Mouse (Mus musculus): Measurements from ENCODE around the gene Lamc1. TPM values are rescaled to one million over a fixed set of nuclear protein-coding genes. Genes with fewer than 3 reads are reported as not detected.

The Lamc1 gene
- total and polyA plus RNA-seq, 3 experiments: 13.1 to 174 (median 32.4) TPM

- TF ChIP-seq ELF1 (IDR thresholded peaks at IDR 0.05; ENCODE audit: low read depth, low read length) (no peak), RAD21 (IDR thresholded peaks at IDR 0.05; ENCODE audit: low read depth, low read length) (no peak), SMC3 (IDR thresholded peaks at IDR 0.05; ENCODE audit: low read depth, low read length) (no peak), TCF12 (IDR thresholded peaks at IDR 0.05; ENCODE audit: low read depth, low read length) (no peak), SIN3A (IDR thresholded peaks at IDR 0.05; ENCODE audit: low read length) (no peak), UBTF (IDR thresholded peaks at IDR 0.05; ENCODE audit: borderline replicate concordance, insufficient read depth, low read depth, low read length) (no peak), HCFC1 (IDR thresholded peaks at IDR 0.05; ENCODE audit: low read depth, low read length) (no peak), MAZ (IDR thresholded peaks at IDR 0.05; ENCODE audit: low read depth, low read length) (no peak), GABPA (IDR thresholded peaks at IDR 0.05; ENCODE audit: low read depth, low read length) (no peak), MAX (IDR thresholded peaks at IDR 0.05; ENCODE audit: low read length) (no peak)
- no peaks in the 10 kb centered on the region for H3K9me3 ChIP-seq (replicated peaks; ENCODE audit: insufficient read depth, low read length)
Measured at GRCm38 (mm10) chr1:153180160-153180559, 152.4 kb downstream of the Lamc1 start.

GRCm38 (mm10) chr1:153174801-153175200, 157.8 kb downstream of the Lamc1 start:
- no peaks in the 10 kb centered on the region for H3K79me2 ChIP-seq (ENCODE audit: control insufficient read depth, insufficient read depth, low read length, poor library complexity)
- no peak for TF ChIP-seq CHD1 (IDR thresholded peaks at IDR 0.05; ENCODE audit: low read depth, low read length)
- no peak for TF ChIP-seq TAL1 (IDR thresholded peaks at IDR 0.05; ENCODE audit: low read length)
- no peak for TF ChIP-seq MYB (IDR thresholded peaks at IDR 0.05; ENCODE audit: low read depth, low read length)
- TF ChIP-seq CHD2 (IDR thresholded peaks at IDR 0.05; ENCODE audit: low read length): no peak
- TF ChIP-seq NRF1 (IDR thresholded peaks at IDR 0.05; ENCODE audit: insufficient read depth, low read depth, low read length, poor library complexity, severe bottlenecking): no peak
- TF ChIP-seq CTCF (IDR thresholded peaks at IDR 0.05 in 2 of 3, conservative IDR thresholded peaks at IDR 0.05 in 1 of 3; ENCODE audit: control insufficient read depth in 1 of 3, insufficient read depth in 1 of 3, low read depth in 2 of 3, low read length in 3 of 3, poor library complexity in 1 of 3, severe bottlenecking in 1 of 3): no peak
- no peak for TF ChIP-seq ETS1 (IDR thresholded peaks at IDR 0.05; ENCODE audit: low read depth, low read length)
- TF ChIP-seq MAX (IDR thresholded peaks at IDR 0.05; ENCODE audit: low read length): no peak
- TF ChIP-seq SMC3 (IDR thresholded peaks at IDR 0.05; ENCODE audit: low read depth, low read length): no peak
- no peak for TF ChIP-seq GABPA (IDR thresholded peaks at IDR 0.05; ENCODE audit: low read depth, low read length)
- TF ChIP-seq RCOR1 (IDR thresholded peaks at IDR 0.05; ENCODE audit: low read depth, low read length): no peak
- no peak for TF ChIP-seq MEF2A (IDR thresholded peaks at IDR 0.05; ENCODE audit: extremely low read depth, insufficient replicate concordance, low read depth, low read length, poor library complexity, severe bottlenecking)
- no peak for TF ChIP-seq MYC (IDR thresholded peaks at IDR 0.05; ENCODE audit: low read depth, low read length)
- no peak for TF ChIP-seq SIN3A (IDR thresholded peaks at IDR 0.05; ENCODE audit: low read length)
- TF ChIP-seq MAFK (IDR thresholded peaks at IDR 0.05; ENCODE audit: borderline replicate concordance, low read depth, low read length): no peak
- peak; percentile 31 for DNase-seq (ENCODE audit: low read depth, low spot score)
- H3K9ac ChIP-seq (ENCODE audit: control insufficient read depth, low read depth, low read length, poor library complexity, severe bottlenecking): no peak overlapping the region
- no peaks in the 10 kb centered on the region for H3K36me3 ChIP-seq (ENCODE audit: control insufficient read depth in 1 of 2, insufficient read depth in 2 of 2, low read length in 2 of 2)
- no peaks in the 10 kb centered on the region for H3K4me1 ChIP-seq (ENCODE audit: control insufficient read depth in 1 of 2, insufficient read depth in 2 of 2, low read length in 2 of 2)
- no peaks in the 10 kb centered on the region for H3K9me3 ChIP-seq (replicated peaks; ENCODE audit: insufficient read depth, low read length)
- H3K27me3 ChIP-seq (ENCODE audit: control insufficient read depth in 1 of 2, insufficient read depth in 2 of 2, low read length in 2 of 2): peaks cover 5 to 14% of the 10 kb centered on the region in 2 experiments
- no peak overlapping the region for H3K4me3 ChIP-seq (ENCODE audit: control insufficient read depth in 1 of 2, insufficient read depth in 1 of 2, low read depth in 2 of 2, low read length in 2 of 2)
- no peak overlapping the region for H3K27ac ChIP-seq (ENCODE audit: control insufficient read depth, low read depth, low read length)

More at GRCm38 (mm10) chr1:153180160-153180559, 152.4 kb downstream of the Lamc1 start:
- H3K27ac ChIP-seq (ENCODE audit: control insufficient read depth, low read depth, low read length): no peak overlapping the region
- H3K79me2 ChIP-seq (ENCODE audit: control insufficient read depth, insufficient read depth, low read length, poor library complexity): no peaks in the 10 kb centered on the region
- H3K36me3 ChIP-seq (ENCODE audit: control insufficient read depth in 1 of 2, insufficient read depth in 2 of 2, low read length in 2 of 2): no peaks in the 10 kb centered on the region
- no peak overlapping the region for H3K9ac ChIP-seq (ENCODE audit: control insufficient read depth, low read depth, low read length, poor library complexity, severe bottlenecking)
- H3K27me3 ChIP-seq (ENCODE audit: control insufficient read depth in 1 of 2, insufficient read depth in 2 of 2, low read length in 2 of 2): peaks cover 0 to 4% of the 10 kb centered on the region in 2 experiments; a peak in 2 of 4 replicates
- no peak for DNase-seq (ENCODE audit: low read depth, low spot score)
- no peaks in the 10 kb centered on the region for H3K4me1 ChIP-seq (ENCODE audit: control insufficient read depth in 1 of 2, insufficient read depth in 2 of 2, low read length in 2 of 2)
- H3K4me3 ChIP-seq (ENCODE audit: control insufficient read depth in 1 of 2, insufficient read depth in 1 of 2, low read depth in 2 of 2, low read length in 2 of 2): no peak overlapping the region

Data from MEL (cell line).